In the genomic region with DNA sequence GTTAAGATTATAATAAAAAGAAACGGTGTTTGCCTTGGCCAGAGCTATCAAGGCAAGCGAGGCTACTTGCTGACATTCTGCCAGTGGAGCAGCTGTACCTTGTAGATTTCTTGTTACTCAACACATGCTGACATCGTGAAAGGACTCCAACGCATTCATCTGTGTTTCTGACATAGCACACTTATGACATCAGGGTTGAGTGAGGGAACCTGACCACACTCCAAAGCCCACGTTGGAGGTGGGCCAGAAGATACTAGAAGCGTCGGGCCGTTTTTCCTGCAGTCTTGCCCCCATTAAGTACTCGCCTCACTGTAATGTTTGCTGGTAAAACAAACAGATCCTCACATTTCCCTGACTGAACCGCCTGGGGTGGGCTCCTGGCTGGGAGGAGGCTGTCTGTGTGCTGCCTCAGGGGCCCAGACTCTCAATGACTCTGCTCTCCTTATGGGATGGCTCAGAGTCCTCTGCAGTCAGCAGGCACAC, we compare ENCODE assay signal across 10 mouse cellular contexts.
DNase-seq lines count a peak whose midpoint lies in the region; ATAC-seq lines count a peak whose summit lies in the region.
"Had no signal": no experiment of that assay in that cellular context is flagged by ENCODE, and none has a peak within 500 bp of the region (broad histone marks: within the 10 kb centered on the region; RNA-seq: fewer than 3 reads in every experiment).

No protein-coding gene starts in this region.

- peak overlapping the region; percentile 35; the same call in 1 of the 2 replicates for H3K27ac ChIP-seq in embryonic facial prominence, embryonic 11.5 days (replicated peaks; ENCODE audit: low read depth, low read length)
- peak overlapping the region; percentile 89 for H3K27ac ChIP-seq in heart, embryonic 13.5 days (replicated peaks)
- no peak overlapping the region for H3K27ac ChIP-seq in limb, embryonic 11.5 days (replicated peaks; ENCODE audit: low read depth, low read length)
- H3K27ac ChIP-seq: hindbrain, embryonic 15.5 days had no signal

- H3K27me3 ChIP-seq in embryonic facial prominence, embryonic 11.5 days (ENCODE audit: control insufficient read depth, insufficient read depth, low read length) = no peaks in the 10 kb centered on the region
- no peaks in the 10 kb centered on the region for H3K27me3 ChIP-seq in heart, embryonic 13.5 days (replicated peaks)
- H3K27me3 ChIP-seq in limb, embryonic 11.5 days (ENCODE audit: control insufficient read depth, insufficient read depth, low read length) = no peaks in the 10 kb centered on the region
- H3K27me3 ChIP-seq: hindbrain, embryonic 15.5 days had no signal

- H3K4me3 ChIP-seq in embryonic facial prominence, embryonic 11.5 days (ENCODE audit: low read depth, low read length) = no peak overlapping the region
- no peak overlapping the region for H3K4me3 ChIP-seq in heart, embryonic 13.5 days
- no peak overlapping the region for H3K4me3 ChIP-seq in limb, embryonic 11.5 days (ENCODE audit: low read depth, low read length)
- H3K4me3 ChIP-seq: hindbrain, embryonic 15.5 days had no signal

- no peaks in the 10 kb centered on the region for H3K9me3 ChIP-seq in embryonic facial prominence, embryonic 11.5 days (replicated peaks; ENCODE audit: control insufficient read depth, low read length)
- H3K9me3 ChIP-seq in heart, embryonic 13.5 days = no peaks in the 10 kb centered on the region
- H3K9me3 ChIP-seq in limb, embryonic 11.5 days (ENCODE audit: control insufficient read depth, low read length) = no peaks in the 10 kb centered on the region
- H3K9me3 ChIP-seq: G1E; hindbrain, embryonic 15.5 days had no signal

- no peaks in the 10 kb centered on the region for H3K36me3 ChIP-seq in embryonic facial prominence, embryonic 11.5 days (replicated peaks; ENCODE audit: control insufficient read depth, insufficient read depth, low read depth, low read length)
- no peaks in the 10 kb centered on the region for H3K36me3 ChIP-seq in heart, embryonic 13.5 days
- no peaks in the 10 kb centered on the region for H3K36me3 ChIP-seq in limb, embryonic 11.5 days (ENCODE audit: control insufficient read depth, insufficient read depth, low read length)
- H3K36me3 ChIP-seq: hindbrain, embryonic 15.5 days had no signal

- no peak for ATAC-seq in embryonic facial prominence, embryonic 11.5 days (replicated peaks; ENCODE audit: insufficient number of reproducible peaks, low FRiP score, low TSS enrichment, low read depth)
- peak; percentile 64 for ATAC-seq in heart, embryonic 13.5 days (ENCODE audit: extremely low read depth, insufficient number of reproducible peaks, low FRiP score, low TSS enrichment)
- no peak for ATAC-seq in limb, embryonic 11.5 days (ENCODE audit: insufficient number of reproducible peaks, low FRiP score, low TSS enrichment, low read depth)

- H3K4me1 ChIP-seq in embryonic facial prominence, embryonic 11.5 days (ENCODE audit: control insufficient read depth, insufficient read depth, low read length) = peaks cover 6% of the 10 kb centered on the region
- peaks cover 42% of the 10 kb centered on the region for H3K4me1 ChIP-seq in heart, embryonic 13.5 days
- peaks cover 49% of the 10 kb centered on the region for H3K4me1 ChIP-seq in limb, embryonic 11.5 days (ENCODE audit: control insufficient read depth, insufficient read depth, low read length)

- 37% methylated on average over 10 of the region's 10 CpGs for WGBS in embryonic facial prominence, embryonic 11.5 days
- 10% methylated on average over 10 of the region's 10 CpGs for WGBS in heart, embryonic 13.5 days
- 42% methylated on average over 10 of the region's 10 CpGs for WGBS in limb, embryonic 11.5 days

- DNase-seq in layer of hippocampus, adult 11-12 months (ENCODE audit: low spot score) = peak; percentile 19
- no peak for DNase-seq in layer of hippocampus, adult 9-11 months
- peak; percentile 29 for DNase-seq in embryonic facial prominence, embryonic 11.5 days (ENCODE audit: low spot score)
- DNase-seq in limb, embryonic 11.5 days (ENCODE audit: low spot score) = no peak
- no peak for DNase-seq in cerebellum, adult 8-10 months
- no peak for DNase-seq in adrenal gland, adult 18-20 months (ENCODE audit: low spot score in 2 of 2)
- no peak for DNase-seq in thymus, postnatal 10 days (ENCODE audit: low spot score in 2 of 2)

- H3K4me2 ChIP-seq in embryonic facial prominence, embryonic 11.5 days (ENCODE audit: low read depth, low read length) = no peak overlapping the region
- peak overlapping the region; percentile 43 for H3K4me2 ChIP-seq in heart, embryonic 13.5 days
- H3K4me2 ChIP-seq in limb, embryonic 11.5 days (ENCODE audit: low read depth, severe bottlenecking) = no peak overlapping the region
- H3K4me2 ChIP-seq: hindbrain, embryonic 15.5 days had no signal

- H3K9ac ChIP-seq in embryonic facial prominence, embryonic 11.5 days (replicated peaks; ENCODE audit: low read length) = no peak overlapping the region
- no peak overlapping the region; the same call in 1 of the 2 replicates for H3K9ac ChIP-seq in heart, embryonic 13.5 days
- peak overlapping the region; percentile 12; the same call in 1 of the 2 replicates for H3K9ac ChIP-seq in limb, embryonic 11.5 days (ENCODE audit: low read length)
- H3K9ac ChIP-seq: hindbrain, embryonic 15.5 days had no signal

Comparison
In these comparisons a context has a peak if more than half of its experiments do, and no peak if none do; other contexts are left out.
1. DNase-seq: peak in layer of hippocampus, adult 11-12 months (single experiment) and embryonic facial prominence, embryonic 11.5 days (single experiment); none in layer of hippocampus, adult 9-11 months (single experiment), limb, embryonic 11.5 days (single experiment), cerebellum, adult 8-10 months (single experiment), adrenal gland, adult 18-20 months (0 of 2) and thymus, postnatal 10 days (0 of 2).